Mouse (Mus musculus): ENCODE data around the gene Eml6.

The Eml6 gene

DNA sequence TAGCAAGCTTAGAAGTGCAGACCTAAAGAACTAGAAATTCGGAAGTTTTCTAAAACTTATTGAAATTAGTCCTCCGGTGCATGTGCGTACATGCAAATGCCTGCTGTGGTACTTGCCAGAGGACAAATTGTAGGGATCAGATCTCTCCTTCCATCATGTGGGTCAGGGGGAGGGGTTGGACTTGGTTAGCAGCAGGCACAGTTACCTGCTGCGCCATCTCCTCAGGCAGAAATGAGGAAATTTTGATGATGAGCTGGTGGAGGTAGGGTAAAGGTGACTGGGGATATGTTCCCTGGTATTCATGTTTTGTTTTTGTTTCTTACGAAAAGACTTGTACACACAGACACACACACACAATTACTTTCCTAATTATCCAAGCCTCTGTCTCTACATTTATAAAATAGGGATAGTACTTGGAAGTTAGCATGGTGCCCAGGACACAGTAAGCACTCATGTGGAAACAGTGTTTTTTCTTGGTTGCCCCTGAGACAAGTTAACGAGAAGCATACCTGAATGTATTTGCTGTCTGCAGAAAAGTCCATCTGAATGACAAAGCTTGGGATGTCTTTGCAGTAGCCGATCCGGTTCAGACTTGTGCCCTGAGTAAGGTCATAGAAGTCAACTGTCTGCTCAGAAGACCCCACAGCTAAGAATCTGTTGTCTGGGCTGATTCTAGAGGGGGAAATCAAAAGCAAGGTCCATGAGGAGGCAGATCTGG is 276.9 kb downstream of the Eml6 start:
- DNase-seq, result no peak

DNA sequence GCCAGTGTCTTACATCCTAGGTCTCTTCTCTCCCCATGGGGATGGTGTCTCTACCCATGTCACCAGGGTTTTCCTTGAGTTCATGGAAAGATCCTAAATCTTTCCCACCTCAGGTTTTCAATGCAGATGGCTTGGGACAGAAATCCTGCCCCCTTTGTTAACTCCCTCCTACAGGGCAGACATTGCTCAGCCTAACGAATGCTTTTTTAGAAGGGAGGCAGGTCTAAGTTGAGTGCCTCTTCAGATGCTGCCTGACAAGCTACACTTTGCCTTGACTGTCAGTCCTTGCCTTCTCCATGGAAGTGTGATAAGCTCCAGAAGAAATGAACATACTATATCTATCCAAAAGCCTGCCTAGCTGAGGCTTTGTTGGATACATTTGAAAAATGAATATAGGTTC is 278.0 kb downstream of the Eml6 start:
- DNase-seq, result no peak

DNA sequence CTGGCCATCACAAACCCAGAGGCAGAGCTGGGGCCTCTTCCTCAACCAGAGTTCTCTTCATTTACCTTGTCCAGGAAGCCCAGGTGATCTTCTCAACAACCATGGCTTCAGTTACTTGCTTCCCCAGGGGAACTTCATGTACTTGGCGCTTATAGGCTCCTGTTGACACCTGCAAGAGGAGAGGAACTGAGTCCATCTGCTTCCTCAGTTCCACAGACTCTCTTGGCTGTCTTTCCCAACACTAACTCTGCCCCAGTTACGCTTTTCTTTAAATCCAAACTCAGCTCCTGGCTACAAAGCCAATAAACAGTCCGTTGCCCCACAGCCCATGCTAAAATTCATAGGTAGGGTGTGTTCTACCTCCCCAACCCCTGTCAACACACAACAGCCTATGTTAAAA is 278.5 kb downstream of the Eml6 start:
- DNase-seq, result no peak

DNA sequence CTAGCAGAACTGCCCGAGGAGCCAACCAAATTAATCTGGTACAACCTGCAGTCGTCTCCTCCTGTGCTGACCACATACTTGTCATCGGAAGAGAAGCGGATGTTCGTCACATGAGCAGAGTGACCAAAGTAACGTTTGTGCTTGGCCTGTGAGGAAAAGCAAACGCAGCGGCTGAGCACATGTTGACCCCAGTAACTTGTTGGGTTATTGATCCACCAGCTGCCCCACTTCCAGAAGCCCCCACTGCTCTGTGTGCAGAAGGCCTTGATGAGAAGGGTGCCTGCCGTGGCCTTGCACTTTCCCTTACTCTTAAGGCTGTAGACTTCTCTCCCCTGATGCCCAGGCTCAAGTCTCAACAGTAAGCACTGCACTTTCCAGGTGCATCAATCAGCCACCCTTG is 279.6 kb downstream of the Eml6 start:
- DNase-seq, result no peak

DNA sequence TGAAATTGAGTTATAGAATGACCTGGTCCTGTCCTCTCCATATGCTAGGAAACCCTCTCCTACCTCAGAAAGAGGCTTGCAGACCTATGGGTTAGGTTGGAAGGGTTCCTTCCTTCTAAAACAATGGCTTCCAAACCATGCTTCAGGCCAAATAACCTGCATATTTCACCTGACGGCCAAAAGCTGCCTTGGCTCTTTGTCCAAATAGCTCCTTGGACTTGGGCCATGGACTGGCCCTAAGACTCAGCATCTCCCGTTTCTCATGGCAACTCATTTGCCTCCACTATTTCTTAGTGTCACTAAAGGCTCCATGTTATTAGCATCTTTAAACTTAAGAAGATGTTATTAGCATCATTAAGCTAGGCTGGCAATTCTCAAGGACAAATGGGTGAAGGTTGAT is 280.3 kb downstream of the Eml6 start:
- DNase-seq, result peak; percentile 71 to 72

DNA sequence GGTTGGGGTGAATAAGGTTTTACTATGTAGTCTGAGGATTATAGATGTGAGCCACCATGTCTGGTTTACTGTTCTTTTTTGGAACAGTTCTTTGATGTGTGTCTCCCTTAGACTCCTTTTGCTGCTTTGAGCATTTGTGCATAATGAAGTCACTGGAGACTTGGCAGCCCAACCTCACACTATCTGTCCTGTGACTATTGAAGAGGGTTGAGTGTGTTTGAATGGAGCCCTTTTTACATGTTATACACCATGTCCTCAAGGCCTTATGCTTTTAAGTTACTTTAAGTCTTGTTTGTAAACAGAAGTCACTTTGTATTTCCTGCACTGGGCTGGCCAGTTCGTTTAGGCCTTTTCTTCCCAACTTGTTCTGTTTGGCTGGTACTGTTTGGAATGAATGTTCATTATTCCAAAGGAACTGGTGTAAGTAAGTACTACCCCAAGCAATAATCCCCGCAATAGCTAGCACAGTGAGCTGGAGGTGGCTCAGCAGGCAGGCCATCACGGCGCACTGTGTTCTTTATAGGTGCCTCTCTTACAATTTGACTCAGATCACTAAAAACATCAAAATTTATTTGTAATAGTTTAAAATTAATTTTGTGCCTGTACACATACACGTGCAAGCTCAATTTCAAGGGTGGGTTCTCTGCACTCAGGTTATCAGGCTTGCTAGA is 280.9 kb downstream of the Eml6 start:
- DNase-seq, result no peak

DNA sequence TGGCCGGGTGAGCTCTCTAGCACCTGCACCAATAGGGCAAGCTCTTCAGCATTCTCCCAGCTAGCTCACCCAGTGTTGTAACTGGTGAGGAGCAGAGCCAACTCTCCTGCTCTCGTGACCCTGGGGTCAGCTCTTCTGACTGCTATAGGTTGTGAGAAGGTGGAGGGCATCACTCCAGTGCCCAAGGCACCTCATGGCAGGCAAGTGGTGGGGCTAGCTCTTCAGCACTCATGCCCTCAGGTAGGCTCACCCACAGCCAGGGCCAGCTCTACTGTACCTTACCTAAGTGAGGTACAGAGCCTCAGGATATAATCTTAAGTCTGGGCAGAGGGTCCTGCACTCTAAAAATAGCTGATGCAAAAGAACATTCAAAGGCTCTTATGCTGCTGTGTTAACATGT is 286.1 kb downstream of the Eml6 start:
- DNase-seq, result no peak

DNA sequence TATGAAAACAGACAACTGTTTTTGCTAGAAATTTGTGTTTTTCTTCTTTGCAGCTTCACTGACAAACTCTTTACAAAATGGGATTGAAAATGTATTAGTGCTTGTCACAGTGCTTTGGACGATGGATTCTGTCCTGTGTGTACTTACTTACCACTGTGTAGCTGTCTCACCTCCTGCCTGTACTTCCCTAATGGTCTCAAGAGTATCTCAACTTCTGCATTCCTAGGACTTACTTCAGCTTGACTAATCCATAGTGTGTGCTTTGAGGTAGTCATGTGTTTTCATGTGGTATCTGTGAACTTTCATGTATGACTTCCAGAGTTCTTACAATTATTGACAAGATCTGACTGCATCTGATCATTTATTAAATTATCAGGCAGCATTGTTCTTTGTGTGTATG is 297.9 kb downstream of the Eml6 start:
- DNase-seq, result no peak

DNA sequence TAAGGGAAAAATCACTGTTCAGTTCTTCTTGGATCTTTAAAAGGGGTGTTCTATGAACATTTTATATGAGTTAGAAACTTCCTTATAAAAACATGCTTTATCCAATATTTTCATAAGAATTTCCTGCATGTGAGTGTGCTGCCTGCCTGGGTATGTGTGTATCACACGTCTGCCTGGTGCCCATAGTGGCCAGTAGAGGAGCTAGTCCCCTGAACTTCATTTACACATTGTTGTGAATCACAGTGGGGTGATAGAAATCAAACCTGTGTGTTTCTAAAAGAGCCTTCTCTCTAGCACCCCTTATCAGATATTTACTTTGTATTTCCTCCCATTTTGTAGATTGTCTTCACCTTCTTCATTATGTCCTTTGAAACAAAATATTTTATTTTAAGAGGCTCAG is 300.2 kb downstream of the Eml6 start:
- no peak for DNase-seq

DNA sequence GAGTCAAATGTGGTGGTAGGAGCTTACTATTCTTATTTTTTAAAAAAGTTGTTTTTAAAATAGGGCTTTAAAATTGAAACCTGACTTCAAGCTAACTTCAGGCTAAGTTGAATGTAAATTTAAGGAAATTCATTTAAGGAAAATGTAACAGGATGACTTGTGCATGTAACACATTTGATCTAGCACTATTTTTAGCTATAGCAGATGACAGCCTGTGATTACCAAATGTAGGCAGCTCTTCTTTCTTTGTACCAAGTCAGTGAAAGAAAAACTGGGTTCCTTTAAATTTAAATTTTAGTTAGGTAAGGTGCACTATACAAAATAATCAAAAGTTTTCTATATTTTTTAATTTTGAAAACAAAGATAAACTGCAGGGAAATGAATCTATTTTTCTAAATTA is 300.7 kb downstream of the Eml6 start:
- no peak for DNase-seq

DNA sequence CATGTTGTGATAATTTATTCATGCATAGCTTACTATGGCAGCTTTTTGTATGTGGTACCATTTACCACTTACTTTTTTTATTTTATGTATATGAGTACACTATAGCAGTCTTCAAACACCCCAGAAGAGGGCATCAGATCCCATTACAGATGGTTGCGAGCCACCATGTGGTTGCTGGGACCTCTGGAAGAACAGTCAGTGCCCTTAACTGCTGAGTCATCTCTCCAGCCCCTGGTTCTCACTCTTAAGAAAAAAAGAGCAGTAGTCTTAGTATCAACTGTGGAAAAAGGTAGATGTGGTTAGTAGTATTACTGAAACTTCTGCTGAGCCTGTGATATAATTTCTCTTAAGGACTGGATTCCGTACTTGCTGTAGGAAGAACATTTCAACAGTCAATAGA is 301.6 kb downstream of the Eml6 start:
- no peak for DNase-seq

DNA sequence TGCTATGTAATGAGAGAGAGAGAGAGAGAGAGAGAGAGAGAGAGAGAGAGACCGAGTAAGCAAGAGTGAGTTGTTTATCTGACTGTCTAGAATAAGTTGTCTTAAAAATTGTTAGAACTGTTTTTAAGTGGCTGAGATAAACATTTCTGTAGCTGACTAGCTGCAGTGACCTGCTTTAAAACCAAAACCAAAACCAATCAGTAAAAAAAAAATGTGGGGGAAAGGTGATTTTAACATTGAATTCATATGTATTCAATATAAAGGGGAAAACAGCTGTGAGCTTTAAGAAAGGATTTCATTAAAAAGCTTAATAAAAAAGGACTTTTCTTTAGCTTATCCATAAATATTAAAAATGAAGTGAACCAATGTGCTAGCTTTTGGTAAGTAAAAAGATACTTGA is 306.2 kb downstream of the Eml6 start:
- DNase-seq, result no peak

DNA sequence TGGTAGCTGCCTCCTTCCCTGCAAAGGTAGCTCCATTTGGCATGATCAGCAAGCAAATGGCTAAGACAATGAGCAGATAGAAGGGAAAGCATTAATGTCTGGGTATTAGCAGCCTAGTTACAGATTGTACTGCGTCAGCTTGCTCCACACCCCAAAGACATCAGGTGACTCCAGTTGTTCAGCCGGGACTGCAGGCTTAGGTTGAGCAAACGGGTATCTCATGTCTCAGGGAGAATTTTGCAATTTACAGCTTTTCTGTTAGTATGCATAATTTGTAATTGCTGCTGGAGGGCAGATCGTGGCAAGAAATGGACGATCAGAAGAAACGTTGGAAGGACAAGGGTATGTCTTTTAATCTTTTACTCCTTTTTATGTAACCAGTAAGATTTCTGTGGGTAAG is 307.3 kb downstream of the Eml6 start:
- DNase-seq, result no peak

DNA sequence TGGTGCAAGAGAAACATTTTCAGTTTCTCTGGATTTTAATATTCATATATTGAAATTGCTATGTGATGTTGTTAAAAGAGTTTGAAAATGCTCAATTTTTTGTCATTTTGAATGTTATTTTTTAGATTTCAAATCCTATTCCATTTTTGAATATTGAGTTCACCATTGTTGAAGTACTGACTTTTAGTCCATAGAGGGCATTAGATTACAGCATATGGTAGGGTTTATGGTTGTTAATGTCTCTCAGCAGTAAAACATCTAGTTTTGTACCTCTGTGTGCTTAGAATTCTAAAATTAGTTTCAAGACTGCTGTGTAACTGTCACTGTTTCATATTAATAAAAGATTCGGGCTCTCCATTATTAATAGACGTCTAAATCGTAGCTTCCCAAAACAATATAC is 310.3 kb downstream of the Eml6 start:
- DNase-seq, result no peak

DNA sequence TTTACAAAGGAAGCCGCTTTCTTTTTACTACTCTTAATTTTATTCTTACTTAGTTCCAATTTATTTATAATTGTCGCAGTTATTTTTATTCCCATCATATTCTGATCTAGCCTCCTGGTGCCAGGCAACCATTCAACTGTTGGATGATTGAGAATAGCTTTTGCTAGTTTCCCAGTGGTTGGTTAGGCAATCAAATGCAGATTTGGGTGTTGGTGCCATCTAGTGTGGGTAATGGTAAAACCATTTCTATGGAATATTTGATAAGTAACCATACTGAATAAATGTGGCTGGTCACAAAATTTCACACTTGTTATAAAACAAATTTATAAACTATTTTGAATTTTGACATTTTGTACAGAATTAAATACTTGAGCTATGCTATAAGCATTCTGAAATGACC is 311.0 kb downstream of the Eml6 start:
- DNase-seq, result peak; percentile 62 to 71

DNA sequence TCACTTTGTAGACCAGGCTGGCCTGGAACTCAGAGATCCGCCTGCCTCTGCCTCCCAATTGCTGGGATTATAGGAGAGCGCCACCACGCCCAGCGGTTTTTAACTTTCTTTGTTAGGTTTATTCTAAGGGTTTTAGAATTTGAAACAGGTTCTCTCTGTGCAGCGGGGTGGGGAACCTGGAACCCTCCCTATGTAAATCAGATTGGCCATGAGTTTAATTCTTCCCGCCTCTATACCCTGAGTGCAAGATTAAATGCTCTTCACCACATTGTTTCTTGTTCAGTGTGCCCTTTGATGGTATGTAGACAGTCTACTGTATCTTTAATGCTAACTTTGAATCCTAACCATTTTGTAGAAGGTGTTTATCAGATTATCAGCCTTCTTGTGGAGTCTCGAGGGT is 311.7 kb downstream of the Eml6 start:
- DNase-seq, result no peak

DNA sequence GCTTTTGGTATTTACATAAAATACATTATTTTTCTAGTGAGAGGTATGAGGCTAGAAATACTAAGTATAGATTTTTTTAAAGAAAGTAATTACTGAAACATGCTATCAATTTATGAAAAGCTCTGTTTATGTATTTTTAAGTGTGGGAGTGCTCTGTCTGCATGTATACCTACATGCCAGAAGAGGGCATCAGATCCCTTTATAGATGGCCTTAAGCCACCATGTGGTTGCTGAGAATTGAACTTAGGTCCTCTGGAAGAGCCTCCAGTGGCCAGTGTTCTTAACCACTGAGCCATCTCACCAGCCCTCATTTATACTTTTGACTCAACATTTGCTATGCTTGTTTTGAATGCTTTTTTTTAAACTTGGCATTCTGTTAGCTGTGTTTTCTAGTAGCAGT is 316.3 kb downstream of the Eml6 start:
- DNase-seq, result no peak

DNA sequence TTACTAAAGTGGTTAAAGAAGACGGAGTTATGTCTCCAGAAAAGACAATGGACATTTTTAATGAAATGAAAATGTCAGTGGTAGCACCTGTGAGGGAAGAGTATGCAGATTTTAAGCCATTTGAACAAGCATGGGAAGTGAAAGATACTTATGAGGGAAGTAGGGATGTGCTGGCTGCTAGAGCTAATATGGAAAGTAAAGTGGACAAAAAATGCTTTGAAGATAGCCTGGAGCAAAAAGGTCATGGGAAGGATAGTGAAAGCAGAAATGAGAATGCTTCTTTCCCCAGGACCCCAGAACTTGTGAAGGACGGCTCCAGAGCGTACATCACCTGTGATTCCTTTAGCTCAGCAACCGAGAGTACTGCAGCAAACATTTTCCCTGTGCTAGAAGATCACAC is 319.0 kb downstream of the Eml6 start:
- no peak for DNase-seq

DNA sequence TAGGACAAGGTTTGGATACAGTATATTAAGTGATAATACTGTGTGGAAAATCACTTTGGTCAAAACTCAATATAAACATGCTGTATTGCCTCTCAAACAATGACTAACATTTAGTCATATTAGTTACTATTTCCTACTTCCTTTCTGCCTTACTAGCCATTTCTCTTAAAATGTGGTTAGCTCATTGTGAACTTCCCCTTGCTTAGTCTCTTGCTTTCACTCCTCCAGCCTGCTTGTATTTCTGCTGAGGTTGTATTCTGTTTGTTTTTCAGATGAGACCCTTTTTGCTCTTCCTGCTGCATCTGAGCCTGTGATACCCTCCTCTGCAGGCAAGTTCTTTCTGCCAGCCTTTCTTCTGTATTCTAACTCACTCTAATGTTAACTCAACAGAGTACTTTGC is 320.6 kb downstream of the Eml6 start:
- no peak for DNase-seq

DNA sequence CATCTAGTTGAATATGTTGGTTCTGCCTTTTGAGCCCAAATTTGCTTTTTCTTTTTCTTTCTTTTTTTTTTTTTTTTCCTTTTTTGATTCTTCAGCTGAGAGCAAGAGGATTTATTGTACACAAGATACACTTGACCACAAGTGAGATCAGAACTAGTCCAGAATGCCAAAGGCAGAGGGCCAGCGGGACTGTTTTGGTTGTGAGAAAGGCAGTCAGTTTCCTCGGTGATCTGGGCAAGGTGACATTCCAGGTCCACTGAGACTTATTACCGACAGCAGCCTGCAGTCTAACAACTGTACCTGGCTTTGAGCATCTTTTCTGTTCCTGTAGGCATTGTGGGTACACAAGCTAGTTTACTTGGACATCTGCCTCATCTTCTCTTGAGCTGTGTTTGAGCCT is 323.1 kb downstream of the Eml6 start:
- DNase-seq, result peak; percentile 9 to 24

DNA sequence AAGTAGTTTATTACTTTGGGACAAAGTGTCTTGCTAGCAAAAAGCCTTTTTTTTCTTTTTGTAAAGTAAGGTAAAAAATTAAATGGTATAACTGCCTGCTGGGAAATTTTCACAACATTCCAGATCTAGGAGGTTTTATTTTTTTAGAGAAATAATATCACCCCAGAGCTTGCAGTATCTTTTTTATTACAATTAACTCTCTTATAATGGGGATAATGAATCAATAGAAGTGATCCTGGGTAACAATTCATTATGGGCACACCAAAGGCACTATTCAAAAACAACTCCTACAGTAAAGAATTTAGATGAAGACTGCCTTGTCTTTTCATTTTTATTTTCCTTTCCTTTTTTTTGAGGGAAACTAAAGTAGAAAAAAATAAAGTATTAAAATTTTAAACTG is 331.1 kb downstream of the Eml6 start:
- no peak for DNase-seq

DNA sequence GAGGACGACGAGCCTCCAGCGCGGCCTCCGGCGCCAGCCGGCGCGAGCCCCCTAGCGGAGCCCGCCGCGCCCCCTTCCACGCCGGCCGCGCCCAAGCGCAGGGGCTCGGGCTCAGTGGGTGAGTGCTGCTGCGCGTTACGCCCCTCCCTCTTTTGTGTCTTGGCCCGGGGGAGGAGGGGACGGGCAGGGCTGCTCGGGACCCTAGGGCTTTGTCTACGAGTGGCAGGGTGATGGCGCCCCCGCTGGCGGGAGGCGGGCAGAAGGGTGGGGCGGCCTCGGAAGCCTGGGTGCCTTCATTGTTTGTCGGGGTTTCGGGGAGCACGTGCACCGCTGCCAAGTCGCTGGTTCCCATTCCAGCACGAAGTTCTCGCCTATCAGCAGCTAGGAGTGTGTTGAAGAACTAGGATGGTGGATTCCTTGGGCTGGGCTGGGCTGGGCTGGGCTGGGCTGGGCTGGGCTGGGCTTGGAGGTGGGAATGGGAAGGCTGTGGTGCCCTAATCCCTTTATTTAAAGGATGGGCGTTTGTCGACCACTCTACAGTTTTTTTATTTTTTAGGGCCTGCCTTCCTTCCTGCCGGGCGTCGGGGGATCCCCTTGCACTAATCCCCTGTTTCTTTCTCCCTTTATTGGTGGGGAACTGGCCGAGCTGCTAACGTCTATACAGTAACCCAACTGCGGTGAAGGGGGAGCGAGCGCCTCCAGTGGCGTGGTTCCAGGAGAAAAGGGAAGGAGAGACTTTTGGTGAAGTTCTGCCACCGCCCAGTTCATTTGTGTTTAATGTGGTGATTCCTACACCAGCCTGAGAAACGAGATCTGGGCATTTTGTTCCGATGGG is 332.0 kb downstream of the Eml6 start:
- DNase-seq, result peak; percentile 90 to 92

Measured in cerebellum, postnatal 10 days (tissue).